Mouse (Mus musculus) c-Kit-positive CD71-positive TER-119-positive erythroid progenitor cells, embryonic 14.5 days (primary cell): Measurements from ENCODE around the gene Efemp1.

ENCODE experiments used
- DNase-seq: peaks from one replicate; pipeline ENCODE4 v3.0.0-alpha.2; 2013; ENCODE audit warnings: low spot score

Efemp1 gene

GRCm38 (mm10) chr11:28853102-28853800 is at the start of gene Efemp1:
TSS of gene Efemp1 (plus strand) at chr11:28853204.
- no peak for DNase-seq

GRCm38 (mm10) chr11:28808685-28809084 is 44.3 kb upstream of the Efemp1 start:
- no peak for DNase-seq

- DNase-seq: no peak
Measured at GRCm38 (mm10) chr11:28811874-28812273, 41.1 kb upstream of the Efemp1 start.

- no peak for DNase-seq
Measured at GRCm38 (mm10) chr11:28812564-28812963, 40.4 kb upstream of the Efemp1 start.

- no peak for DNase-seq
Measured at GRCm38 (mm10) chr11:28817405-28817804, 35.6 kb upstream of the Efemp1 start.

GRCm38 (mm10) chr11:28826950-28827349 is 26.1 kb upstream of the Efemp1 start:
- DNase-seq: no peak

- DNase-seq: no peak
Measured at GRCm38 (mm10) chr11:28833809-28834208, 19.2 kb upstream of the Efemp1 start.

- DNase-seq: no peak
Measured at GRCm38 (mm10) chr11:28835141-28835540, 17.9 kb upstream of the Efemp1 start.

GRCm38 (mm10) chr11:28849841-28850240 is 3.2 kb upstream of the Efemp1 start:
- DNase-seq: no peak

- no peak for DNase-seq
Measured at GRCm38 (mm10) chr11:28851645-28852044, 1.4 kb upstream of the Efemp1 start.

GRCm38 (mm10) chr11:28852361-28852919 is 564 bp upstream of the Efemp1 start:
- DNase-seq: no peak

- DNase-seq: no peak
Measured at GRCm38 (mm10) chr11:28859125-28859524, 6.1 kb downstream of the Efemp1 start.

GRCm38 (mm10) chr11:28869129-28869528 is 16.1 kb downstream of the Efemp1 start:
- DNase-seq: no peak

- no peak for DNase-seq
Measured at GRCm38 (mm10) chr11:28881381-28881976, 28.5 kb downstream of the Efemp1 start.

- DNase-seq: no peak
Measured at GRCm38 (mm10) chr11:28883106-28883505, 30.1 kb downstream of the Efemp1 start.

- DNase-seq: no peak
Measured at GRCm38 (mm10) chr11:28889538-28889937, 36.5 kb downstream of the Efemp1 start.

GRCm38 (mm10) chr11:28891515-28891914 is 38.5 kb downstream of the Efemp1 start:
- DNase-seq: no peak

GRCm38 (mm10) chr11:28899420-28899819 is 46.4 kb downstream of the Efemp1 start:
- no peak for DNase-seq

GRCm38 (mm10) chr11:28904596-28904995 is 51.6 kb downstream of the Efemp1 start:
- no peak for DNase-seq

GRCm38 (mm10) chr11:28906288-28906687 is 53.3 kb downstream of the Efemp1 start:
- DNase-seq: no peak

GRCm38 (mm10) chr11:28908908-28909545 is 56.0 kb downstream of the Efemp1 start:
- no peak for DNase-seq

- DNase-seq: no peak
Measured at GRCm38 (mm10) chr11:28912469-28913138, 59.6 kb downstream of the Efemp1 start.
